Mouse (Mus musculus): ENCODE results near the gene Btbd7.

Btbd7 gene

DNA sequence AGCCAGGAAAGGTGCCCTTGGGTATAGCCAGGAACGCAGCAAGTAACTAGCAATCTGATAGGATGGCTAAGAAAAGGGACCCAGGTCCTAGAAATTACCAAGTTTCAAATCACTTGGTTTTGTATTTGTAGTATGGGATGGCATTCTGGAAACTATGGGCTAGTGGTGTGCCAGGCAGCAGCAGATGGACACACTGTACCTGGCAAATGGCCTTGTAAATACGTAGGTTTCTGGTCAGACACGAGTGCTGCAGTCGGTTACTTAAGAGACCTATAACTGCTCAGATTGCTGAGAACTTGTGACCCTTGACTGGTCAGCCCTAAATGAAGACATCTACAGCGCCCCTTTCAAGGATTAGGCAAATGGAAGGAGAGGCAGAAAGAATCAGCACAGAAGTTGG lies 100.1 kb downstream of the Btbd7 start:
- no peak for DNase-seq

DNA sequence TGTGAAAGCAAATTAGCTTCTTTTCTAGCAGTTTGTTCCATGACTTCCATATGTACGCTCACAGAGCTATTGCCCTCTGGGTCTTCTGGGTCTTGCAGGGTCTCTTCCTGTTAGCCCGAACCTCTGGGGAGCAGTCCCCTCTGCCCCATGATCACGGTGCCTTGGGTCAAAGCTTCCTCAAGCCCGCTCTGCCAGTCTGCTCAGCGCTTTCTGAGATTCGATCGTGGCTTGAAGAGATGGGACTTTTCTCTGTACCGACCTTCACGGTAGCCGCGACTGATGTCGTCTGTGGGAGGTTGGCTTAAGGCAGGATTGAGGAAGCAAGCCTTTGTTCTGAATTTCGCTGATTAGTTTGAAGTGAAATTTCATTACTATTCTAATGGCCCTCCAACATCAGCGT lies 102.2 kb downstream of the Btbd7 start:
- no peak for DNase-seq

- DNase-seq, result no peak
These were observed 105.6 kb downstream of the Btbd7 start for GRCm38 (mm10) chr12:102772676-102773075.

GRCm38 (mm10) chr12:102771601-102772000 lies 106.7 kb downstream of the Btbd7 start:
- DNase-seq, result no peak

- DNase-seq, result no peak
These were observed 109.3 kb downstream of the Btbd7 start for GRCm38 (mm10) chr12:102769000-102769399.

DNA sequence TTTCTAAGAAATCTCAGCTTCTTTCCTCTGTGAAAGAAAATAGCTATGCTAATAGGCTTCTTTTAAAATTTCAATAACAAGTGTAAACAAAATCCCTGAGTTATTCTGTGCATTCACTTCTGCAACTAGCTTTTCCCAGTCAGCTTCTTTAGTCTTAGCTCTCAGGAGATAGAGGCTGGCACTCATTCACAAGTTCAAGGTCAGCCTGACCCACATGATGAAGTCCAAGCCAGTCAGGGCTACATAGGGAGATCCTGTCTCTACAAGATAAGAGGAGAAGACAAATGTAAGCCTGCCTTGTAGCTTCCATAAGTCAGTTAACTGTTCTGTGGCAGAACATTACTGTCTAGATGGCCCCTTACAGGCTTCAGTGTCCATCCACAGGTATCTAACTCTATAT lies 114.6 kb downstream of the Btbd7 start:
- DNase-seq, result no peak

DNA sequence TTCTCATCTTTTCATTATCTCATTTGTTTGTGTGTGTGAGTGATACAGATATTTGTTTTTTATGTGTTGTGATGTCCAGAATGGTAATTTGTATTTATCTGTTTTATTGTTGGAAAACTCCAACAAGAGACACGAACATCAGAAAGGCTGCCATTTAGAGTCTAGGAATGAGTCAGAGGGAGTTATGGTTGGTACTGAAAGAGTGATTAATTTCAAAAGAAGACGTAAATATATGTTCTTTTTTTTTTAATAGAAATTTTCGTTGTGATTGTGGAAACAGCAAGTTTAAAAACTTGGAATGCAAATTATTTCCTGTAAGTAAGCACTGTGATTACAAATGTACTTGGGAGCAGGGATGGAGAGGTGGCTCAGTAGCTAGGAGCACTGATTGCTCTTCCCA lies 116.6 kb downstream of the Btbd7 start:
- no peak for DNase-seq

DNA sequence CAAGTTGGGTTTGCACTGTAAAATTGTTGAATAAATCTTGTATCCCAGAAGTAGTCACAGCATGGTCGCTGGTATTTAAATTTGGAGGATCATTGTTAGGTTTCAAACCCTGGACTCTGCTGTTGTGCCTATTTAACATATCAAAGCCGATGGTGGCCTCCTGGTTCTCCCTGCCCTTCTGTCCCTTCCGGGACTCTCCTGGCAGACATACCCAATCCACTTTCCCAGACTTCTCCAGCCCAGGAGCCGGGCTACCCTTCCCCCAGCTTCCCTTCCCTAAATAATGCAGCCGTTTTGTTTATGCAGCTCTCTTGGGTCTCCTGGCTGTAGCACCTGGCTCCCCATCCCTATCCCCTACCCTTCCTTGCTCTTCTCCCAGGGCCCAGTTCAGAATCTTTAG lies 119.3 kb downstream of the Btbd7 start:
- DNase-seq, result no peak

DNA sequence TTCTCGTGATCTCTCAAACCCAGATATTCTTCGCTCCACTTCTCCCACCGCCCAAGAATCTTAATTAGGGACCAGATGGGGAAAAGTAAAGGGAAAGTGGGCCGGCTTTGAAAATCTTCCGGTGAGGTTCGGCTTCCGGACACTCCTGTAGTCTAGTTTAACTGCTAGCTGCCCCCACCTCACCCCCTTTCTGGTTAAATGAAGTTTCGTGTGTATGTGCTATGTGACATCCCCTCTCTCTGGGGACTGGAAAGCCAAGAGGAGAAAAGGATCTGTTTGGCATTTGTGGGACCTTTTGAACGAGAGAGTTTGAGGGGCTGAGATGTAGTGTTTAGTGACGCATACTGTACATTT lies 119.9 kb downstream of the Btbd7 start, which contains the start of gene Gm20604:
TSS of gene Gm20604 (minus strand) at position 270 of the 354 bp plus-strand sequence.
- DNase-seq, result peak in 1 of 2 experiments; percentile 8

GRCm38 (mm10) chr12:102757689-102758402 lies 120.4 kb downstream of the Btbd7 start, which contains the start of the genes Gm28051, Gon7 and Ubr7:
TSS of gene Gm28051 (minus strand) at chr12:102757765.
TSS of gene Gon7 (minus strand) at chr12:102757803.
TSS of gene Ubr7 (plus strand) at chr12:102757967.
- peak; percentile 97 to 98 for DNase-seq

DNA sequence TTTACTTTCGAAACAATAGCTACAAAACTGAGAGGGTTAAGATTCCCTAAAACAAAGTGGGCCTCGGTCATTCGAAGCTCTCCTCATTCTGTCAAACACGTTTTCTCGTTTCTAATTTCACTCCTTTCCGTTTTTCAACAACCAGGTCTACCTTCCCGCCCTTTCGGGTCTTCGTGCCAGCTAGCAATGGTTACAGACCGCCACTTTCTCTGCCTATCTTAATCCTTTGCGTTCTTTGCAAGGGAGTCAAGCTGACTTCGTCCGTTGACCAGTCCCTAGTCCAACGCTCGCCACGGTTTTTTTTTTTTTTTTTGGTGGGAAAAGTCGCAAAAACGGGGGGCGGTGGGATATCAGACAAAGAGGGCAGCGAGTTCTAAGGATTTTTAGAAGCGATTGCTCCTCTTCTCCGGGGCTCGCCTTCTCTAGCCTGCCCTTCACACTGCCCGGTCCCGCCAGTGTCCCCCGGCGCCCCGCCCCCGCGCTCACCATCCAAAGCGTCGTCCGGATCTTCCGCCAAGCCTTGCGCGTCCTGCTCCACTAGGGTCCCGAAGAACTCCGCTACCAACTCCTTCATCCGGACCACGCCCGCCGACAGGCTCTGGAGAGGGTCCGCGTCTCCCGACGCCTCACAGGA lies 121.1 kb downstream of the Btbd7 start:
- DNase-seq, result no peak

- peak; percentile 12 to 14 for DNase-seq
These were observed 122.0 kb downstream of the Btbd7 start for GRCm38 (mm10) chr12:102756304-102756703.

GRCm38 (mm10) chr12:102748256-102748655 lies 130.0 kb downstream of the Btbd7 start:
- DNase-seq, result no peak

- peak in 1 of 2 experiments; percentile 21 for DNase-seq
These were observed 133.4 kb downstream of the Btbd7 start for GRCm38 (mm10) chr12:102744839-102745238.

- peak; percentile 92 to 93 for DNase-seq
These were observed 134.4 kb downstream of the Btbd7 start, which contains the start of the genes Moap1 and Tmem251 for GRCm38 (mm10) chr12:102743589-102744574. TSS of gene Moap1 (minus strand) at chr12:102743661. TSS of gene Tmem251 (plus strand) at chr12:102743762.

GRCm38 (mm10) chr12:102743036-102743588 lies 135.2 kb downstream of the Btbd7 start:
- DNase-seq, result no peak

DNA sequence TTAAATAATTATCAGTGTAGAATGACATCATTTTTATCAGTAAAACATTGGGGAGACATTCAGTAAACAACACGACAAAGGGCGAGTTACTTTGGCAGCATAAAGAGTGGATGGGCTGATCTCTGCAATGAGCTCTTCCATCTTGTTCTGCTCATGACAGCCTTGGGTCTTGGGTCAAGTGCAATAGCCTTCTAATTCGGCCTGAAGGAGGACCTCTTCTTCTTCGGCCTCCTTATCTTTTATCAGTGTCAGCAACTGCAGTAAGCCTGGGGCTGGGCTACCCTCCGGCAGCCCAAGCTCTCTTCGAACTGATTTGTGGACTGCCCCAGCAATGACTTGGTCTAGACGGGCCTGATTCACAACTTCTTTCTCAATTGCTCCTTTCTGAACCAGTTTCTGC lies 136.2 kb downstream of the Btbd7 start:
- no peak for DNase-seq

DNA sequence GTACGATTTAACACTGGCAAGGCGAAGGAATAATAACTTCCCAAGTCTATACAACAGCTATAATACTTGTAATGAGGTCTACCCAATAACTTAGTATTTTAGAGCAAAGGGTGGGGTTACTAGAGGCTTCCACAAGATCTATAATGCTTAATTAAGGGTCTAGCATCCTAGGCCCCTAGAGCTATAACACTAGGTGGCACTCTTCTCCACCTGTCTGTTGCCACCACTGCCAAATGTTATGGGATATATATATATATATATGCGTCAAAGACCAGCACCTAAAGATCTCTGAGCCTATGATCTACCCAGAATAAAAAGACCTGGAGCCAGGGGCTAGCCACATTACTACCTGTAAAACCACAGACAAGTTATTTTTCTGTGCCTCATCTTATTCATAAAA lies 138.0 kb downstream of the Btbd7 start:
- DNase-seq, result no peak

- DNase-seq, result no peak
These were observed 139.2 kb downstream of the Btbd7 start for GRCm38 (mm10) chr12:102739096-102739495.

GRCm38 (mm10) chr12:102733381-102733780 lies 144.9 kb downstream of the Btbd7 start:
- DNase-seq, result peak; percentile 38 to 56

DNA sequence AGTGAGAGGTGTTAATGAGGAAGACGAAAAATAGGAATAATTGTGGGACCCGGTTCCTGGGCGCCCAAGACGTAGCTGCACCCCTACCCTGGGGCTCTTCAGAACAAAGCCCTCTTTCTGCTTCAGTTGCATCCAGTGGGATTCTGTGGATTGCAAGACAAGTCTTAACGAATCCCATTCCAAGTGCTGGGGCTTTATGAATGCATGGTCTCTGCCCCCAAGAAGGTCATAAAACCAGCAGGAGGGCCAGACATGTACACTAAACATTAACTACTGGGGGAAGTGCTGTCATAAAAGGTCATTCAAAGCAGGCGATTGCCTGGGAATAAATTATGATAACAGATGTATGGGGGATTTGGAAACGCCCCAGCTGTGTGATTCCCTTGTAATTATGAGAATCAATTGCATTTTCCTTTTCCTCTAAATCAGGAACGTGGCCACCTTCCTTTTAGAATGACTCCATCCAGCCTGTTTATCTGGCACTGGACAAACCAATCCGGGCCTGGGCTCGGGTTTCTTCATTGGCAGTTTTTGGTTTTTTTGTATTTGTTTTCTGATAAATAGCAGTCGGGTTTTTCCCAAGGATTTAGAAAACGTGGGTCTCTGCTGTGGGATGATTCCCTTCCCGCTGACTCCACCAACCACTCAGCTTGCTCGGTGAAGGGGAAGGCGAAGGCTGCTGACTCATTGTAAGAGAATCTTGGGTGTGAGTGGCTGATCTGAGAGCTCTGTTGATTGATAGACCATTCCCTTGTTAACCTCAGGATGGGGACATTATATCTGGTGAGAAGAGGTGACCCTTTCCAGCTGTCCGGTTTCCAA lies 147.3 kb downstream of the Btbd7 start:
- DNase-seq, result peak in 1 of 2 experiments; percentile 31
